Mouse (Mus musculus) liver, embryonic 11.5 days (tissue): ENCODE measurements around the gene Cask. TPM values are rescaled to one million over a fixed set of nuclear protein-coding genes. Genes with fewer than 3 reads are reported as not detected.
"Not testable (repeated sequence)": the region's sequence is repeated elsewhere in the genome, so short reads cannot be mapped to it uniquely, and the experiment has no call there.

ENCODE experiments used
- ATAC-seq: fragments of 200-750 bp; cut with Nextera tagmentation; replicated peaks from 2 replicates; pipeline ENCODE4 v1.8.0; 2017; ENCODE audit warnings: moderate number of reproducible peaks, mild to moderate bottlenecking, moderate TSS enrichment, moderate library complexity; ENCODE audit not compliant: low FRiP score
- DNase-seq: peaks from one replicate; pipeline ENCODE4 v3.0.0-alpha.2; 2017; ENCODE audit warnings: low spot score
- H3K27ac ChIP-seq: fragments of 300-500 bp; sonication (generic); 2 replicates; pipeline ENCODE4 v1.5.1; 2014; ENCODE audit warnings: mild to moderate bottlenecking, low read depth, low read length, control low read depth
- H3K27me3 ChIP-seq: fragments of 300-500 bp; sonication (generic); replicated peaks from 2 replicates; pipeline ENCODE4 v1.6.1; 2014; ENCODE audit warnings: low read length, mixed read lengths; ENCODE audit not compliant: control insufficient read depth, insufficient read depth
- H3K36me3 ChIP-seq: fragments of 300-500 bp; sonication (generic); 2 replicates; pipeline ENCODE4 v1.6.1; 2014; ENCODE audit warnings: mild to moderate bottlenecking, low read length, moderate library complexity, mixed read lengths; ENCODE audit not compliant: control insufficient read depth, insufficient read depth
- H3K4me1 ChIP-seq: fragments of 300-500 bp; sonication (generic); replicated peaks from 2 replicates; pipeline ENCODE4 v1.6.1; 2014; ENCODE audit warnings: low read length, mixed read lengths; ENCODE audit not compliant: control insufficient read depth, insufficient read depth
- H3K4me2 ChIP-seq: fragments of 300-500 bp; sonication (generic); 2 replicates; pipeline ENCODE4 v1.6.1; 2014; ENCODE audit warnings: mild to moderate bottlenecking, control low read depth, moderate library complexity
- H3K4me3 ChIP-seq: fragments of 300-500 bp; sonication (generic); 2 replicates; pipeline ENCODE4 v1.5.1; 2014; ENCODE audit warnings: low read depth, low read length, control low read depth
- H3K9ac ChIP-seq: fragments of 300-500 bp; sonication (generic); 2 replicates; pipeline ENCODE4 v1.6.1; 2014; ENCODE audit warnings: low read depth, low read length, control low read depth
- H3K9me3 ChIP-seq: fragments of 300-500 bp; sonication (generic); 2 replicates; pipeline ENCODE4 v1.6.1; 2016; ENCODE audit warnings: low read length, inconsistent platforms, mixed read lengths; ENCODE audit not compliant: control insufficient read depth
- WGBS: fragments of 180-500 bp; shearing (Covaris S2); extraction: QIAGEN DNeasy Blood & Tissue Kit; methylation state at CpG from one replicate; pipeline ENCODE4 v1.1.7; 2014; 5-methylcytosine and 5-hydroxymethylcytosine counted together
- polyA plus RNA-seq: library from polyadenylated mRNA; unstranded; fragments of >200 nt; fragmentation: Nextera tagmentation; extraction: Ambion mirVana; gene quantifications from 2 replicates; pipeline ENCODE4 v1.2.1, GENCODE M21; 2014

Gene Cask
- polyA plus RNA-seq, 1 experiment from 2014 or later: 3.5 TPM

- not testable (repeated sequence) for H3K27ac ChIP-seq, H3K27me3 ChIP-seq, H3K36me3 ChIP-seq, DNase-seq, H3K4me2 ChIP-seq, H3K4me1 ChIP-seq, H3K9ac ChIP-seq, ATAC-seq, H3K9me3 ChIP-seq, H3K4me3 ChIP-seq
These were observed 120.4 kb downstream of the Cask start for GRCm38 (mm10) chrX:13730785-13731184.

- ATAC-seq (no peak), DNase-seq (no peak)
- H3K9ac ChIP-seq: no peak overlapping the region
- H3K4me1 ChIP-seq: no peaks in the 10 kb centered on the region
- no peak overlapping the region for H3K4me3 ChIP-seq
- no peaks in the 10 kb centered on the region for H3K27me3 ChIP-seq
- no peak overlapping the region for H3K27ac ChIP-seq
- H3K9me3 ChIP-seq: no peaks in the 10 kb centered on the region
- H3K4me2 ChIP-seq: no peak overlapping the region
- WGBS: 76% methylated on average over 1 of the region's 1 CpGs
- no peaks in the 10 kb centered on the region for H3K36me3 ChIP-seq
These were observed 121.2 kb downstream of the Cask start for GRCm38 (mm10) chrX:13729835-13730480.

GRCm38 (mm10) chrX:13725573-13726403, 125.4 kb downstream of the Cask start:
- ATAC-seq (no peak), DNase-seq (no peak)
- no peaks in the 10 kb centered on the region for H3K27me3 ChIP-seq
- no peaks in the 10 kb centered on the region for H3K36me3 ChIP-seq
- no peak overlapping the region for H3K9ac ChIP-seq
- no peak overlapping the region for H3K4me2 ChIP-seq
- 84% methylated on average over 8 of the region's 8 CpGs for WGBS
- no peaks in the 10 kb centered on the region for H3K9me3 ChIP-seq
- no peak overlapping the region for H3K27ac ChIP-seq
- no peak overlapping the region for H3K4me3 ChIP-seq
- H3K4me1 ChIP-seq: no peaks in the 10 kb centered on the region

- no peak overlapping the region for H3K4me2 ChIP-seq
- no peak overlapping the region for H3K27ac ChIP-seq
- no peaks in the 10 kb centered on the region for H3K4me1 ChIP-seq
- 34% methylated on average over 7 of the region's 7 CpGs for WGBS
- no peak overlapping the region for H3K4me3 ChIP-seq
- DNase-seq (no peak), ATAC-seq (no peak)
- no peak overlapping the region for H3K9ac ChIP-seq
- H3K27me3 ChIP-seq: no peaks in the 10 kb centered on the region
- H3K9me3 ChIP-seq: no peaks in the 10 kb centered on the region
- no peaks in the 10 kb centered on the region for H3K36me3 ChIP-seq
These were observed 130.8 kb downstream of the Cask start for GRCm38 (mm10) chrX:13720296-13720829.

- Histone ChIP-seq H3K4me1 (no peaks in the 10 kb centered on the region), H3K4me2 (no peak overlapping the region), H3K9me3 (no peaks in the 10 kb centered on the region), H3K4me3 (no peak overlapping the region), H3K27ac (no peak overlapping the region), H3K36me3 (no peaks in the 10 kb centered on the region), H3K9ac (no peak overlapping the region), H3K27me3 (no peaks in the 10 kb centered on the region)
- DNase-seq (no peak), ATAC-seq (no peak)
- 71% methylated on average over 1 of the region's 1 CpGs for WGBS
These were observed 132.9 kb downstream of the Cask start for GRCm38 (mm10) chrX:13718283-13718682.

GRCm38 (mm10) chrX:13716796-13717569, 134.2 kb downstream of the Cask start:
- WGBS: 39% methylated on average over 4 of the region's 4 CpGs

GRCm38 (mm10) chrX:13710174-13710573, 141.0 kb downstream of the Cask start:
- Histone ChIP-seq H3K27ac (no peak overlapping the region), H3K4me3 (no peak overlapping the region), H3K4me2 (no peak overlapping the region), H3K36me3 (no peaks in the 10 kb centered on the region), H3K4me1 (no peaks in the 10 kb centered on the region), H3K27me3 (no peaks in the 10 kb centered on the region), H3K9me3 (no peaks in the 10 kb centered on the region), H3K9ac (no peak overlapping the region)
- DNase-seq (no peak), ATAC-seq (no peak)
- 47% methylated on average over 2 of the region's 2 CpGs for WGBS

More at GRCm38 (mm10) chrX:13716796-13717569, 134.2 kb downstream of the Cask start:
- no peak for ATAC-seq
- H3K9ac ChIP-seq: no peak overlapping the region
- H3K36me3 ChIP-seq: no peaks in the 10 kb centered on the region
- no peak overlapping the region for H3K4me2 ChIP-seq
- H3K4me3 ChIP-seq: no peak overlapping the region
- no peak overlapping the region for H3K27ac ChIP-seq
- no peaks in the 10 kb centered on the region for H3K9me3 ChIP-seq
- no peaks in the 10 kb centered on the region for H3K27me3 ChIP-seq
- no peaks in the 10 kb centered on the region for H3K4me1 ChIP-seq
- DNase-seq: no peak

GRCm38 (mm10) chrX:13705051-13705450, 146.1 kb downstream of the Cask start:
- ATAC-seq: no peak
- Histone ChIP-seq H3K4me3 (no peak overlapping the region), H3K27me3 (no peaks in the 10 kb centered on the region), H3K36me3 (no peaks in the 10 kb centered on the region), H3K9ac (no peak overlapping the region), H3K4me1 (no peaks in the 10 kb centered on the region), H3K9me3 (no peaks in the 10 kb centered on the region), H3K27ac (no peak overlapping the region), H3K4me2 (no peak overlapping the region)
- 64% methylated on average over 2 of the region's 2 CpGs for WGBS
- DNase-seq: no peak
